10 mouse cellular contexts compared by ENCODE assay signal in the genomic region with DNA sequence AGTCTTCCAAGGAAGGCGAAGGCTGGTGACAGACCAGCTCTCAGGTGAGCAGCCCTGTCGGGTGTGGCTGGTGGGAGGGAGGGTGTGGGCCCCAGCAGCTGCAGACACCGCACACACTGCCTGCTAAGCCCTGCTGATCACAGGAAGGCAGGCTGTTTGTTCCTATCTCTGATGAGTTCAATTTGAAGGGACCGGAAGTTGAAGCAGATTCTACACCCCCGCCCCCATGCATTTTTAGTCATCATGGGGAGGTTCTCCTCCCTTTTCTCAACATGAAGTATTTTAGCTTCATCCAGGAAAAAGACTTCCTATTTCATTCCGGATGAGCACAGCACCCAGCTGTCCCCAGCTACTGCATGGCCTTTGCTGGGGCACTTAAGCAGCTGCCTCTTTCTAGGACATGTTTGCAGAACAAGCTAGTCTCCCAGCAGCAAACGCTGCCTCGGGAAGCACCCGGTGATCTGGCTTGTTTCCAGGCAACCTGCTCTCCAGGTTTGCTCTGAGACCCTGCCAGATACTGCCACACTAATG. TPM values are rescaled to one million over a fixed set of nuclear protein-coding genes. Genes with fewer than 3 reads are reported as not detected.
DNase-seq lines count a peak whose midpoint lies in the region; ATAC-seq and TF ChIP-seq lines count a peak whose summit lies in the region.
"Had no signal": no experiment of that assay in that cellular context is flagged by ENCODE, and none has a peak within 500 bp of the region (broad histone marks: within the 10 kb centered on the region; RNA-seq: fewer than 3 reads in every experiment).

No protein-coding gene starts in this region.

- H3K36me3 ChIP-seq in hindbrain, postnatal 0 days (ENCODE audit: insufficient read depth, low read length) = 0 out of 2 replicates have a peak, but pooled peaks cover 6% of the 10 kb centered on the region

- no peak for TF ChIP-seq CTCF in hindbrain, postnatal 0 days (IDR thresholded peaks at IDR 0.05; ENCODE audit: low read depth)

- no peak overlapping the region for H3K27ac ChIP-seq in hindbrain, postnatal 0 days
- H3K27ac ChIP-seq: neural tube, embryonic 12.5 days had no signal

- H3K4me1 ChIP-seq in hindbrain, postnatal 0 days (ENCODE audit: insufficient read depth, low read length) = no peaks in the 10 kb centered on the region
- H3K4me1 ChIP-seq: neural tube, embryonic 12.5 days had no signal

- H3K9me3 ChIP-seq in hindbrain, postnatal 0 days (ENCODE audit: low read length) = no peaks in the 10 kb centered on the region
- H3K9me3 ChIP-seq: neural tube, embryonic 12.5 days had no signal

- H3K4me2 ChIP-seq in hindbrain, postnatal 0 days (ENCODE audit: low read depth, low read length) = no peak overlapping the region
- H3K4me2 ChIP-seq: neural tube, embryonic 12.5 days had no signal

- H3K4me3 ChIP-seq in hindbrain, postnatal 0 days (ENCODE audit: low read length) = no peak overlapping the region
- H3K4me3 ChIP-seq: neural tube, embryonic 12.5 days had no signal

- no peaks in the 10 kb centered on the region for H3K27me3 ChIP-seq in hindbrain, postnatal 0 days (ENCODE audit: insufficient read depth, low read length)
- H3K27me3 ChIP-seq: neural tube, embryonic 12.5 days had no signal

- WGBS in hindbrain, postnatal 0 days = 56% methylated on average over 9 of the region's 9 CpGs

- ATAC-seq in activated CD4-positive, CD25-positive, alpha-beta regulatory T cell, adult 4 months = peak; percentile 87
- ATAC-seq in hindbrain, postnatal 0 days = 0 out of 2 replicates have a peak, but pooled peaks have one; percentile 24
- ATAC-seq in megakaryocyte-erythroid progenitor cell, adult 5-6 weeks (replicated peaks; ENCODE audit: low FRiP score, low TSS enrichment, poor library complexity, severe bottlenecking) = 0 out of 2 replicates have a peak, but pooled peaks have one; percentile 51

- no peak overlapping the region for H3K9ac ChIP-seq in hindbrain, postnatal 0 days (replicated peaks; ENCODE audit: low read length)
- H3K9ac ChIP-seq: neural tube, embryonic 12.5 days had no signal

- DNase-seq in kidney, postnatal 14 days = peak; percentile 12
- no peak for DNase-seq in kidney, postnatal 4 days
- peak; percentile 39 for DNase-seq in hindbrain, postnatal 0 days (ENCODE audit: low spot score)
- DNase-seq in ovary, postnatal 14 days (ENCODE audit: low spot score) = no peak
- DNase-seq in kidney, adult 9 months = no peak
- DNase-seq in adrenal gland, postnatal 25 days = no peak

RNA-seq across cellular contexts. Expression of gene Nme9, which starts 28.0 kb away (rescaled TPM):
- not detected for polyA plus RNA-seq in activated CD4-positive, CD25-positive, alpha-beta regulatory T cell, adult 4 months (2017; shearing (Covaris generic))
- 1.0 TPM in 1 of 2 replicates, not detected in the other for total RNA-seq in hindbrain, postnatal 0 days (2014; rRNA removed)
- 0.64 and 0.82 TPM in 2 replicates for polyA plus RNA-seq in hindbrain, postnatal 0 days (2015; fragmentation: Nextera tagmentation; extraction: Ambion mirVana)
- total RNA-seq in megakaryocyte-erythroid progenitor cell, adult 5-6 weeks (2014; fragmentation: Nextera tagmentation) = 0.48 TPM in 1 of 2 replicates, not detected in the other
- total RNA-seq in megakaryocyte-erythroid progenitor cell, adult 5-6 weeks (2017) = not detected in 2 replicates
- total RNA-seq in adrenal gland, postnatal 25 days (2021) = not detected in 2 replicates
- total RNA-seq: left cerebral cortex, postnatal 25 days had no signal
- polyA plus RNA-seq: neural tube, embryonic 12.5 days had no signal

RNA-seq across cellular contexts. Expression of gene Mras, which starts 42.1 kb away (rescaled TPM):
- not detected for polyA plus RNA-seq in activated CD4-positive, CD25-positive, alpha-beta regulatory T cell, adult 4 months (2017; shearing (Covaris generic))
- 75.5 and 95.2 TPM in 2 replicates for total RNA-seq in hindbrain, postnatal 0 days (2014; rRNA removed)
- polyA plus RNA-seq in hindbrain, postnatal 0 days (2015; fragmentation: Nextera tagmentation; extraction: Ambion mirVana) = 66.9 and 74.0 TPM in 2 replicates
- not detected in 2 replicates for total RNA-seq in megakaryocyte-erythroid progenitor cell, adult 5-6 weeks (2014; fragmentation: Nextera tagmentation)
- not detected in 2 replicates for total RNA-seq in megakaryocyte-erythroid progenitor cell, adult 5-6 weeks (2017)
- 40.4 and 50.1 TPM in 2 replicates for total RNA-seq in adrenal gland, postnatal 25 days (2021)

Comparison
In these comparisons a context has a peak if more than half of its experiments do, and no peak if none do; other contexts are left out.
1. DNase-seq: peak in kidney, postnatal 14 days (single experiment) and hindbrain, postnatal 0 days (single experiment); none in kidney, postnatal 4 days (0 of 2), ovary, postnatal 14 days (single experiment), kidney, adult 9 months (single experiment) and adrenal gland, postnatal 25 days (single experiment).
2. ATAC-seq: peak in every context shown above with its lines; median percentile 87 in activated CD4-positive, CD25-positive, alpha-beta regulatory T cell, adult 4 months; 51 in megakaryocyte-erythroid progenitor cell, adult 5-6 weeks; 24 in hindbrain, postnatal 0 days.
3. RNA of gene Mras, which starts 42.1 kb away (total RNA-seq): 75.5 to 95.2 TPM in hindbrain, postnatal 0 days and 40.4 to 50.1 TPM in adrenal gland, postnatal 25 days; not detected in megakaryocyte-erythroid progenitor cell, adult 5-6 weeks; every median in the first group is over 10 times any median in the second.